Mouse (Mus musculus) kidney, postnatal 0 days (tissue): ENCODE measurements at regions not wholly inside any gene's neighbourhood (a gene's known extent, or its start where the extent isn't known, plus 50 kb on each side); places are given as distances from the start of the nearest gene placed in this dataset.
A peak's percentile ranks its signal among the peaks of the same experiment; 100 is the strongest.

Experiments used
- ATAC-seq: fragments of 200-750 bp; cut with Nextera tagmentation; replicated peaks from 2 replicates; pipeline ENCODE4 v1.8.0; 2017; ENCODE audit warnings: low read depth, moderate number of reproducible peaks, moderate TSS enrichment, moderate library complexity; ENCODE audit not compliant: low FRiP score
- DNase-seq: peaks from one replicate; pipeline ENCODE4 v3.0.0-alpha.2; 2016; ENCODE audit warnings: low spot score
- H3K27ac ChIP-seq: fragments of 300-500 bp; sonication (generic); 2 replicates; pipeline ENCODE4 v1.5.1; 2014; ENCODE audit warnings: mild to moderate bottlenecking
- H3K27me3 ChIP-seq: fragments of 300-500 bp; sonication (generic); 2 replicates; pipeline ENCODE4 v1.6.1; 2014; ENCODE audit warnings: low read length, mixed read lengths; ENCODE audit not compliant: insufficient read depth
- H3K36me3 ChIP-seq: fragments of 300-500 bp; sonication (generic); 2 replicates; pipeline ENCODE4 v1.6.1; 2014; ENCODE audit warnings: low read length, mixed read lengths; ENCODE audit not compliant: insufficient read depth
- H3K4me1 ChIP-seq: fragments of 300-500 bp; sonication (generic); replicated peaks from 2 replicates; pipeline ENCODE4 v1.6.1; 2014; ENCODE audit warnings: antibody characterized with exemption, low read length, mixed read lengths; ENCODE audit not compliant: insufficient read depth
- H3K4me2 ChIP-seq: fragments of 300-500 bp; sonication (generic); 2 replicates; pipeline ENCODE4 v1.6.1; 2014; ENCODE audit warnings: mild to moderate bottlenecking, low read length, moderate library complexity, mixed read lengths
- H3K4me3 ChIP-seq: fragments of 300-500 bp; sonication (generic); replicated peaks from 2 replicates; pipeline ENCODE4 v1.5.1; 2014; ENCODE audit warnings: low read depth, low read length
- H3K9ac ChIP-seq: fragments of 300-500 bp; sonication (generic); 2 replicates; pipeline ENCODE4 v1.6.1; 2014; ENCODE audit warnings: low read depth, low read length
- H3K9me3 ChIP-seq: fragments of 300-500 bp; sonication (generic); replicated peaks from 2 replicates; pipeline ENCODE4 v1.6.1; 2016; ENCODE audit warnings: low read length, inconsistent platforms, mixed read lengths
- CTCF ChIP-seq: IDR thresholded peaks from 2 replicates; pipeline ENCODE4 v1.5.1; 2016; ENCODE audit warnings: antibody characterized with exemption, low read depth, mild to moderate bottlenecking, moderate library complexity
- WGBS: fragments of 180-500 bp; shearing (Covaris S2); extraction: QIAGEN DNeasy Blood & Tissue Kit; methylation state at CpG from one replicate; pipeline ENCODE4 v1.1.7; 2014; 5-methylcytosine and 5-hydroxymethylcytosine counted together

- no peak for TF ChIP-seq CTCF
- H3K27ac ChIP-seq: no peak overlapping the region
- 79% methylated on average over 8 of the region's 8 CpGs for WGBS
Measured at GRCm38 (mm10) chr4:150800774-150801173, 52.9 kb upstream of the Errfi1 start.

DNA sequence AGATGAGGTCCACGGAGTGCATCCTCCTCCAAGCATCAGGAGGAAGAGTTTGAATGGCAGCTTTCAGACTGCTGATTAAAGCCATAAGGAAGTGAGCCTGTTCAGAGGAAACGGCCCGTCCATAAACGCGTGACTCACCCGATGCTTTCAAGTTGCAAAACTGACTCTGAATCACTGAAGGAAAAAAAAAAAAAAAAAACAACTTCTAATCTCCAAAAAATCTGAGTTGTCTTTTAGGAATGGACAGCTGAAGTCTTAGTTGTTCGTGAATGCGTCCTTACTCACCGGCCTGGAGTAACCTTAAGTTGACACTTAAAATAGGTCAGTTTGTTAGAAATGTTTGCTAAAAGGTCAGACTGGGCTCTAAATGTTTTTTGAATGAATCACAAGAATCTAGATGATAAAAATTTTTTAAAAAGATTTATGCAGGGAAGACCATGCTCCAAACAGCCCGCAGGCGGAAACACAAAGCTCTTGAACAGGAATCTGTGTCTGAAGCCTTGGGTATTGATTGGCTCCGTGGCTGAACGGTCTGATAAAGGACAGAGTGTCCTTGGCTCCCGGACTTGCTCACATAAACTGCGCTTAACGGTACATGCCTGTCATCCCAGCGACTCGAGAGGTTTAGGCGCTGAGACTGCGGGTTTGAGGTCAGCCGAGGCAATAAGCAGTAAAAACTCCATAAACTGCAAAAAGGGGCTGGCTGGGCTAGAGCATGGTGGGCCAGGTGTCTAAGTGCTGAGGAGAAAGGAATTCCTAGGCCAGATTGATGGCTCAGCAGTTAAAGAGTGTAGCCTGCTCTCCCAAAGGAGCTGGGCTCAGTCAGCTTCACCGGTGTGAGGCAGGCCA is 53.9 kb upstream of the Errfi1 start:
- no peak overlapping the region for H3K9ac ChIP-seq
- no peaks in the 10 kb centered on the region for H3K27me3 ChIP-seq
- peak; percentile 18; the same call in 1 of the 2 replicates for ATAC-seq
- 16% methylated on average over 22 of the region's 22 CpGs for WGBS
- H3K9me3 ChIP-seq: no peaks in the 10 kb centered on the region
- no peak overlapping the region for H3K4me3 ChIP-seq
- TF ChIP-seq CTCF: no peak
- H3K4me1 ChIP-seq: peaks cover 24% of the 10 kb centered on the region; the same call in 1 of the 2 replicates
- H3K36me3 ChIP-seq: no peaks in the 10 kb centered on the region
- peak; percentile 83 for DNase-seq
- peak overlapping the region; percentile 84 for H3K27ac ChIP-seq
- H3K4me2 ChIP-seq: peak overlapping the region; percentile 19; the same call in 1 of the 2 replicates

More at GRCm38 (mm10) chr4:150800774-150801173, 52.9 kb upstream of the Errfi1 start:
- DNase-seq (no peak), ATAC-seq (no peak)
- Histone ChIP-seq H3K9ac (no peak overlapping the region), H3K9me3 (no peaks in the 10 kb centered on the region), H3K36me3 (no peaks in the 10 kb centered on the region), H3K4me1 (peaks cover 29% of the 10 kb centered on the region), H3K4me2 (no peak overlapping the region), H3K4me3 (no peak overlapping the region), H3K27me3 (no peaks in the 10 kb centered on the region)

DNA sequence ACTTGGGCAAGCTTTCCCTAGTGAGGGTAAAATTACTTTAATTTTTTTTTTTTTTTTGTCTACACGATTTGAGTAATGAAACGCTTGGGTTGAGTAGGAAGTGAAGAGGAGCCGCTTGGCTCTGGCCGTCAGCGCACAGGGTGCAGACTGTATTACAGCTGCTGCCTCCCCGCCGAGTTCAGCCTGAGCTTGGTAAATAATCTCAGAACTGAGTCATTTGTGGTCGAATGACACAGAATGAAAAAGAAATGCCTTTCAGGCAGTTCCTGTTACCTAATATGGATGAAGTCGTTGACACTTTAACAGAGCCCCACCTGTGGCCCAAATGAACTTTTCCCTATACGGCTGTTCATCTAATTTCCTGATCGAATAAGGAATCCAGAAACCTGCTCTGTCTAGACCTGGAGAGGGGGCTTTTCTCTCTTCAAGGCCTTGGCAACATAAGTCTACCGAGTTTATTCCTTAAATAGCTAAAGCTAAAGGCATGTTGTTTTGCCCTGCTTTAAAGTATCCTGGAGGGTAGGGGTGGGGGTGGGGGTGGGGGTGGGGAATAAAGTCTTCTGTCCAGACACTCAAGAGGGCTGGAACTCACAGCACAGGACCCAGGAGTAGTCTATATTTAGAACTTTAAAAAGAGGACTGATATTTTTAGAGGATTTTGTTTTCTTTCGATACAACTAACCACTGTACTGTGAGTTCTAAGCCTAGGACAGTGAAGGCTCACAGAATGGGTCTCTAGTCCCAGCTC is 54.8 kb upstream of the Errfi1 start:
- no peak overlapping the region for H3K4me3 ChIP-seq
- H3K4me1 ChIP-seq: peaks cover 18% of the 10 kb centered on the region; the same call in 1 of the 2 replicates
- no peaks in the 10 kb centered on the region for H3K36me3 ChIP-seq
- no peaks in the 10 kb centered on the region for H3K9me3 ChIP-seq
- H3K9ac ChIP-seq: no peak overlapping the region
- ATAC-seq (peak; percentile 73), DNase-seq (peak; percentile 77)
- 8% methylated on average over 13 of the region's 13 CpGs for WGBS
- no peak for TF ChIP-seq CTCF
- peak overlapping the region; percentile 84 for H3K27ac ChIP-seq
- H3K27me3 ChIP-seq: no peaks in the 10 kb centered on the region
- peak overlapping the region; percentile 19; the same call in 1 of the 2 replicates for H3K4me2 ChIP-seq

DNA sequence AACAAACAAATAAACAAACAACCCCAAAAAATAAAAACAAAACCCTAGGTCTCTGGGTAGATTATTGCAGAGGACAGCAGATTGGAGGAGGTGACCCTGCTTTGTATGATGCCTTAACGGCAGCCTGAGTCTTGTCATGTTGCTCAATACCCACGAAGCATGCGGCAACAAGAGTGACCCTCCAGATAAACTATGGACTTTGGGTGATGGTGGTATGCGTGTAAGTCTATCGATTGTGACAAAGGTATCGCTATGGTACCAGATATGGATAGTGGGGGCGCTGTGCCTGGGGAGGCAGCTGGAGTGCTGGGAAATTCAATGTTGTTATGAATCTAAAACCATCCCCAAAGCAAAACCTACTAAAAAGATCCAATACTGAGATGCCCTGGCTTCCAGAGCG is 55.4 kb upstream of the Errfi1 start:
- Histone ChIP-seq H3K4me2 (peak overlapping the region; percentile 1; the same call in 1 of the 2 replicates), H3K9ac (no peak overlapping the region), H3K27ac (peak overlapping the region; percentile 84), H3K4me3 (no peak overlapping the region), H3K9me3 (no peaks in the 10 kb centered on the region), H3K27me3 (no peaks in the 10 kb centered on the region), H3K4me1 (peaks cover 17% of the 10 kb centered on the region; the same call in 1 of the 2 replicates), H3K36me3 (no peaks in the 10 kb centered on the region)
- ATAC-seq (no peak), DNase-seq (no peak)
- 79% methylated on average over 8 of the region's 8 CpGs for WGBS
- no peak for TF ChIP-seq CTCF

DNA sequence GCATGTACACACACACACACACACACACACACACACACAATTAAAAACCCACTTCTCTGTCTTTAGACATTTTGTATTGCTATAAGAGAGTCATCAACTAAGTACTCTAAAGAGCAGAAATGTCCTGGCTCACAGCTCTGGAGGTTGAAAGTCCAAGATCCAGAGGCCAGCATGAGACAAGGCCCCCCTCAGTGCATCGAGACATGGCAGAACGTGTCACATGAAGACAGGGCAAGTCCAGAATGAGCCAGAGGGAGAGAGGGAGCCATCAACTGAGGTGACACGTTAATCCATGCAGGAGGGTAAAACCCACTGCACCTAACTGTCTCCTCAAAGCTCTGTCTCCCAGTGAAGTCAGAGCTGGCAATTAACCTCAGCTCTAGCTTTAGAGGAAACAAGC is 56.7 kb upstream of the Errfi1 start:
- Histone ChIP-seq H3K9ac (no peak overlapping the region), H3K27ac (no peak overlapping the region), H3K4me1 (peaks cover 17% of the 10 kb centered on the region; the same call in 1 of the 2 replicates), H3K4me3 (no peak overlapping the region), H3K36me3 (no peaks in the 10 kb centered on the region), H3K27me3 (no peaks in the 10 kb centered on the region), H3K9me3 (no peaks in the 10 kb centered on the region), H3K4me2 (no peak overlapping the region)
- 82% methylated on average over 3 of the region's 3 CpGs for WGBS
- DNase-seq: no peak
- 0 out of 2 replicates have a peak, but pooled peaks have one; percentile 33 for ATAC-seq
- TF ChIP-seq CTCF: no peak

DNA sequence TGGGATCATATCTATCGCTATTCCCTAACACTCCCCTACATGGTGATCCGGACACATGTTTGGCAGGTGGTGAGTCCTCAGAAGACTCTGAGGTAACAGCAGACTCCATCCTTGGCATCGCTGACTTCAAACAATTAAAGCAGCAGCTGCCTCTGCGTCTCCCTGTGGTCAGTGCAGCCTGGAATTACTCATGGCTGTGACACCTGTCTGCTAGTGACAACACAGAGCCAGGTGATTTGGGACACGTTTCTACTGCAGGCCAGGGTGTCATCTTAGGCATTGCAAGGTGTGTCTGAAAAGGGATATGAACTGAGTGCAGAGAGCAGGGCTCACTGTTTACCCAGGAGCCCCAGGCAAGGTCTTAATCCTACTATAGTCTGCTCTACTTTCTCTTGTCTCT is 58.8 kb upstream of the Errfi1 start:
- 60% methylated on average over 5 of the region's 5 CpGs for WGBS
- no peak for DNase-seq
- Histone ChIP-seq H3K36me3 (no peaks in the 10 kb centered on the region), H3K9ac (no peak overlapping the region), H3K4me2 (no peak overlapping the region), H3K9me3 (no peaks in the 10 kb centered on the region), H3K4me1 (peaks cover 6% of the 10 kb centered on the region; the same call in 1 of the 2 replicates), H3K4me3 (no peak overlapping the region), H3K27me3 (no peaks in the 10 kb centered on the region), H3K27ac (no peak overlapping the region)
- no peak for TF ChIP-seq CTCF
- ATAC-seq: no peak
